Mouse (Mus musculus) bone marrow macrophage, adult 2 months (primary cell): Measurements from ENCODE around the gene Aff3. TPM values are rescaled to one million over a fixed set of nuclear protein-coding genes. Genes with fewer than 3 reads are reported as not detected.

Source experiments
- H3K27ac ChIP-seq: 2 replicates; pipeline ENCODE4 v1.5.1; 2012; ENCODE audit warnings: low read depth, low read length; ENCODE audit not compliant: insufficient read depth
- H3K4me1 ChIP-seq: 2 replicates; pipeline ENCODE4 v1.6.1; 2012; ENCODE audit warnings: low read length; ENCODE audit not compliant: control insufficient read depth, insufficient read depth
- H3K4me3 ChIP-seq: 2 replicates; pipeline ENCODE4 v1.5.1; 2012; ENCODE audit warnings: mild to moderate bottlenecking, low read length, moderate library complexity; ENCODE audit not compliant: insufficient read depth
- CTCF ChIP-seq: IDR thresholded peaks from 2 replicates; pipeline ENCODE4 v1.5.1; 2012; ENCODE audit warnings: low read depth, mild to moderate bottlenecking, low read length, moderate library complexity
- POLR2A ChIP-seq: IDR thresholded peaks from 2 replicates; pipeline ENCODE4 v1.6.1; 2012; ENCODE audit warnings: mild to moderate bottlenecking, low read depth, low read length, borderline replicate concordance
- polyA plus RNA-seq: library from polyadenylated mRNA; stranded (reverse); fragments of >200 nt; gene quantifications from 2 replicates; pipeline ENCODE4 v1.2.4, GENCODE M21; 2012; ENCODE audit not compliant: missing spikeins, insufficient read depth, insufficient read length

Gene Aff3
- polyA plus RNA-seq, 1 experiment: not detected

- no peak for TF ChIP-seq POLR2A
- no peak for TF ChIP-seq CTCF
- H3K4me1 ChIP-seq: no peaks in the 10 kb centered on the region
- H3K4me3 ChIP-seq: no peak overlapping the region
- no peak overlapping the region for H3K27ac ChIP-seq
Measured at GRCm38 (mm10) chr1:38212386-38212785, 452.4 kb downstream of the Aff3 start.

GRCm38 (mm10) chr1:38202475-38203183, 462.1 kb downstream of the Aff3 start:
- Histone ChIP-seq H3K4me3 (no peak overlapping the region), H3K4me1 (no peaks in the 10 kb centered on the region), H3K27ac (no peak overlapping the region)
- TF ChIP-seq POLR2A (no peak), CTCF (no peak)

GRCm38 (mm10) chr1:38201796-38202195, 463.0 kb downstream of the Aff3 start:
- H3K27ac ChIP-seq: no peak overlapping the region
- TF ChIP-seq POLR2A (no peak), CTCF (no peak)
- H3K4me3 ChIP-seq: no peak overlapping the region
- no peaks in the 10 kb centered on the region for H3K4me1 ChIP-seq

GRCm38 (mm10) chr1:38199669-38200635, 464.8 kb downstream of the Aff3 start:
- TF ChIP-seq CTCF (no peak), POLR2A (no peak)
- Histone ChIP-seq H3K4me3 (no peak overlapping the region), H3K27ac (no peak overlapping the region), H3K4me1 (no peaks in the 10 kb centered on the region)

- Histone ChIP-seq H3K4me3 (no peak overlapping the region), H3K27ac (no peak overlapping the region), H3K4me1 (no peaks in the 10 kb centered on the region)
- no peak for TF ChIP-seq CTCF
- TF ChIP-seq POLR2A: no peak
Measured at GRCm38 (mm10) chr1:38198393-38199029, 466.2 kb downstream of the Aff3 start.

GRCm38 (mm10) chr1:38197145-38197682, 467.5 kb downstream of the Aff3 start:
- no peak overlapping the region for H3K27ac ChIP-seq
- no peak overlapping the region for H3K4me3 ChIP-seq
- TF ChIP-seq POLR2A (no peak), CTCF (no peak)
- no peaks in the 10 kb centered on the region for H3K4me1 ChIP-seq

- Histone ChIP-seq H3K27ac (no peak overlapping the region), H3K4me3 (no peak overlapping the region), H3K4me1 (no peaks in the 10 kb centered on the region)
- TF ChIP-seq CTCF (no peak), POLR2A (no peak)
Measured at GRCm38 (mm10) chr1:38195721-38196120, 469.0 kb downstream of the Aff3 start.

GRCm38 (mm10) chr1:38186227-38186545, 478.6 kb downstream of the Aff3 start:
- Histone ChIP-seq H3K4me3 (no peak overlapping the region), H3K4me1 (no peaks in the 10 kb centered on the region), H3K27ac (no peak overlapping the region)
- TF ChIP-seq CTCF (no peak), POLR2A (no peak)

GRCm38 (mm10) chr1:38185517-38186226, 479.1 kb downstream of the Aff3 start:
- no peak overlapping the region for H3K27ac ChIP-seq
- no peak overlapping the region for H3K4me3 ChIP-seq
- H3K4me1 ChIP-seq: no peaks in the 10 kb centered on the region
- TF ChIP-seq POLR2A: no peak
- TF ChIP-seq CTCF: peak; percentile 91
